Mouse (Mus musculus) kidney, adult 18-20 months (tissue): ENCODE measurements around the gene Rcc2.

Experiments used
- DNase-seq: peaks from one replicate; pipeline ENCODE4 v3.0.0; 2021

Rcc2 gene

DNA sequence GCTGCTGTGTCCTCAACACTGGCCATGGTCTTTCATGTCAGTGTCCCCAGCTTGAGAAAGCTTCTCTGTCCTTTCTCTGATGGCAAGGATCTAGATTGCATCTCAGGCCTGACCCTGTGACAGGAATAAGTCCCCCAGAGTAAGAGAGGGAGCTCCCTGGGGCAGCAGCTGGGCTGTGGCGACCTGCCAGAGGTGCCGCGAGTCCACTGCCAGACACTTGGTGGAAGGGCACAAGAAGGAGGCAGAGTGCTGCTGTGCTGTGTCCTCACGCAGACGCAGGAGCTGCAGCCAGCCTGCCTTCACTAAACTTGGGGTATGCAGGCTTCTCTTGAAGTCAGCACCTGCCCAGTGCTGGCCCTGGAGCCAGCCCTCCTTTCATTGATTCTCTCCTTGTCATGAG, 11.0 kb downstream of the Rcc2 start:
- DNase-seq: no peak

DNA sequence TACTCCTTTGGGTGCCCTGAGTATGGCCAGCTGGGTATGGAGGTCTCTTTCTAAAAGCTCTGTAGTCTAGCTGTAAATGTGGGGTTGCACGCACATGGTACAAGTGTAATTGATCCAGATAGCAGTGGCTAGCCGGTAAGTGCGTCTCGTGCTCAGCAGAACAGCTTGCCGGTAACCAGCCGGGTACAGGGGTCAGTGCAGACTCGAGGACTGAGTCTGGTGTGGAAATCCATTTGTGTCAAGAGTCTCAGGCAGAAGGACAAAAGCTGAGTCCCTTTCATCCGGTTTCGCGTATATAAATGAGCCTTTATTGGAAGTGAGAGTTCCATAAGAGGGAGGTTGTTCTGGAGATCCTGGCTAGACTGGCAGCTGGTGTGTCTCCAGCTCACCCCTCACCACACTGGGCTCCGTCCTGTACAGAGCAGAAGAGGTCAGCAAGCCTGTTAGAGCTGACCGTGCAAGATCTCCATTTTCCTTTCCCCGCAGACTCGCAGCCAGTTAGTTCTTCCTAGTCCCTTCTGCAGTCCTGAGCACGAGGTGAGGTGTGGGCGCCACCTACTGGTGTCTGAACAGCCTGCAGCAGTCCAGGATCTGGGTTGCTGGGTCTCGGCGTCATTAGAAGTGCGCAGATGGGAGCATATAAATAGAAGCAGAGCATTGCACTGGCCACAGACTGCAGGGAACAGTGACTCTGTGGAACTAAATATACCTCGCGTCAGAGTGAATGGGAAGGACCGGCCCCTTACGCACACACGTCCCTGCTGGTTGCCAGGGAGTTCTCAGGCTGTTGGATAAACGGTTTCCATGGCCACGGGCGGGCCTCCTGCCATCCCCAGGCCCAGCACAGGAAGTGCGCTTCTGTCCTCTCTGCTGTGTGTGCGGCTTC, 13.4 kb downstream of the Rcc2 start:
- peak; percentile 90 for DNase-seq

DNA sequence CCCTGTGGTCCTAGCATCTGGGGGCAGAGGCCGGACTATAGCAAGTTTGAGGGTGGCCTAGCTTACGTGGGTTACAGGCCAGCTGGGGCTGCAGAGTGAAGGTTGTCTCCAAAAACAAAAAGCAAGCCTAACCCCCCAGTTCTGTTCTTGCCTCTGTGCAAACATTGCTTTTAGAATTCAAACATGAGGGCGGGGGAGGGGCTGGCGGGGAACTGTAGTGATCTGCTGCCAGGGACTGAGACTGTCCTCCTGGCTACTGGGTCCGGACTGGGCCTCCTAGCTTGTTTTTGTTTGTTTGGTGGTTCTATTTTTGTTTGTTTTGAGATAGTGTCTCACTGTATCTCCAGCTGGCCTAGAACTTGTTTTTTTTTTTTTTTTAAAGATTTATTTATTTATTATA, 14.2 kb downstream of the Rcc2 start:
- no peak for DNase-seq

DNA sequence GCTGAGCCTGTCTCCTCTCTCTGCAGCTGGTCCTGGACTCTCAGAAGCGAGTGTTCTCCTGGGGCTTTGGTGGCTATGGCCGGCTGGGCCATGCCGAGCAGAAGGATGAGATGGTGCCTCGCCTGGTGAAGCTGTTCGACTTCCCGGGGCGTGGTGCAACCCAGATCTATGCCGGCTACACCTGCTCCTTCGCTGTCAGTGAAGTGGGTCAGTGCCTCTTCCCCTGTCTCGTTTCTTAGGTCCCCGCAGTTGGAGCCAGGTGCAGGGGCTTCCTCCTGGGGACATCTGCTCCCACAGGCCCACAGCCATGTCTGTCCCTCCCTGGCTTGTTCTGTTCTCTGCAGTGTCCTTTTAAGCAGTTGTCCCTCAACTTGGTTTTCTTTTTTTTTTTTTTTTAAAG, 16.7 kb downstream of the Rcc2 start:
- DNase-seq: no peak

DNA sequence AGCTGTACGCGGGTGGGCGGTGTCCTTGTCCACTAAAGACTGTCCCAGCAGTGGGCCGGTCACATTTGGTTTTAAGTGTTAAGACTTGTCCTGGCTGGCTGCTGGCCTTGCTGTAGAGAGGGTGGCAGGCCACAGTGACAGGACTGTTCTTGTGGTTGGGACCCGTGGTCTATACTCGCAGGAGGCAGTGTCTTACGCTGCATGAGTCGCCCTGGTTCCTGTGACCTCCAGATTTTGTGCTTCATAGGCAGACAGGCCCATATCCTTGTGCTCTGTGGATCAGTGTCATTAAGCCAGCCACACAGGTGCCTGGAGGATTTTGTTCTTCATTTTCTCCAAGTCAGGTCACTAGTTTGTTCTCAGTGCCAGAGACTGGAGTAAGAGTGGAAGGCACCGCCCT, 18.1 kb downstream of the Rcc2 start:
- no peak for DNase-seq

DNA sequence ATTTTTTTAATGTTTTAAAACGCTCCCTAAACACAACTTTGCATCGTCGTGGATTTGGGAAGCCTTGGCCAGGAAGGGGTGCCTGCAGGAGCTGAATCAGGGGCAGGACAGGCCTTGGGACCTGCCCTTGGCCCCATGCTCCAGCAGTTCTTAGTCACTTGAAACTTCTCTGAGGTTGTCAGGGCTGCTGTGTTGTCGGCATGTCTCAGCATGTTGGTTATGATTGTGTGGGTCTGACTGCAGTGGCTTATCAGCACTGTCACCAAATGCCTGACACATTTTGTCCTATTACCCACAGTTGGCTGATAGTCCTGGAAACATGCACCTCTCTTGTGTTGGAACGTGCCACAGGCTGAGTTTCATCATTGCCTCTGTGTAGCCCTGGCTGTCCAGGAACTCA, 19.8 kb downstream of the Rcc2 start:
- DNase-seq: no peak

DNA sequence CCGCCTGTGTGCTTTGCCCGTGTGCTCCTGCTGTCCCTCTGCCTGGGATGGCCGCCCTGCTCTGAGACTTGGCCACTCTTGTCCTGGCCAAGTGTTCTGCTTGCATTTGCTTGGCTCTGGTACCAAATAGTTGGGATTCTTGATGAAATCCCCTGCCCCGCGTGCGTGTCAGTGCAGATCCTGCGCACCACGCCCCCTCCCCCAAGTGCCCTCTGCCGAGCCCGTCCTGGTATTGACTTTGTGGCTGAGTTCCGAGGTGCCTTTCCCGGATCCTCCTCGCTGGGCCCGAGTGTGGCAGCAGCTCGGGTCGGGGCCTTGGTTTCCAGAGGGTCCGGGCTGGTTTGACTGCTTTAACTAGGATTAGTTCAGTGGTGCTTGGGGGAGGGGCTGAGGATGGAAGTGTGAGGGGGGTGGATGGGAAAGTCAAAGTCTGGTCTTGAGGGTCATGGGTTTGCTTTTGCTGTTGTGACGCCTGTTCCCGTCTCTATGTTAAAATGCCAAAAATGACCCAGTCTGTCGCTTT, 21.7 kb downstream of the Rcc2 start:
- DNase-seq: no peak

DNA sequence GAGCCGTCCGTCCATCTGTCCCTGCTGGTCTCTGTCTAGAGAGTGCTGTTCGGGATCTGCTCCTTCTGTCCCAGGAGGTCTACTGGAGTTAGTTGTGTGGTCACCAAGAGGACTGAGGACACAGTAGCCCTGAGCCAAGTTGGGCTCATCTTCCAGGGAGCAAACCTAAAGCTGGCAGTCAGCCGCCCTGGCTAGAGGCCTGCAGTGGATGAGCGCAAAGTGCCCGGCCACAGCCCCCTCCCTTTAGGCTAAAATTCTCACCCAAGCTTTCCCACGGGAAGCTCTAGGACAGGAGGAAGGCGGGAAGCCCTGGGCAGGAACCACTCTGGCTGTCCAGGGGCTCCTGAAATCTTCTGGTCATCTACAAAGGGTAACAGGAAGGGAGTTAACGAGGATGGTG, 22.4 kb downstream of the Rcc2 start:
- no peak for DNase-seq

DNA sequence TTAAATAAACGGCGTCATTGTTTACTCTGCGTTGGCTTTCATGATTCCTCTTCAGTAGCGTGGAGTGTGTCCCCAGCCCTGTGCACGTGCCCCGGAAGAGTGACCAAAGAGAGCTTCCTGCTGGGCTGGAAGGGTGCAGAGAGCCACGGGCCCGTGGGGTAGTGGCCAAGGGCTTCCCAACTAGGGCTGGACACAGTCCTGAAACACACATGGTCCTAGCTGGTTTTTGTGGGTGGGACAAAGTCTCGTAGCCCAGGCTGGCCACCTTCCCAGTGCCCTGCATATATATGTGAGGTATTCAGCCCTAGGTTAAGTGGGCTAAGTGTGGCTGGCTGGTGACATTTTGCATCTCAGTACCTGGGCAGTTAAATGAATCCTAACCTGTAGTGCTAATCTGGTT, 22.9 kb downstream of the Rcc2 start:
- DNase-seq: no peak

DNA sequence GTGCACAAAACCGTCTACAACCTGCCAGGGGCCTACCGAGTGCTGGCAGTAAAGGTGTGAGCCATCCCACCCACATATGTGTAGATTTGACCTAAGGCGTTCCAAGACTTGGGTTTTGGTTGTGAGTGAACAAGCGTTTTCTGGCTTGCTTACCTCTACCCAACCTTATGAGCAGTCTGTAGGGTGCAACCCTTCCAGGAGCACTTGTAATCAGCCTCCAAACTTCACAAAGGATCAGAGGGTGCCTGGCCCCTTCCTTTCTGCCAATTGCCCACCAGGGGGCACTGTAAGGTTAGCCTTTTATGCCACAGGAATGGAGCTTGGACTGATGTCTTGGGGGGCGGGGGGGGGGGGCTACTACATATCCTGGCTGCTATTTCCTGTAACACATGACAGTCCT, 23.5 kb downstream of the Rcc2 start:
- no peak for DNase-seq

DNA sequence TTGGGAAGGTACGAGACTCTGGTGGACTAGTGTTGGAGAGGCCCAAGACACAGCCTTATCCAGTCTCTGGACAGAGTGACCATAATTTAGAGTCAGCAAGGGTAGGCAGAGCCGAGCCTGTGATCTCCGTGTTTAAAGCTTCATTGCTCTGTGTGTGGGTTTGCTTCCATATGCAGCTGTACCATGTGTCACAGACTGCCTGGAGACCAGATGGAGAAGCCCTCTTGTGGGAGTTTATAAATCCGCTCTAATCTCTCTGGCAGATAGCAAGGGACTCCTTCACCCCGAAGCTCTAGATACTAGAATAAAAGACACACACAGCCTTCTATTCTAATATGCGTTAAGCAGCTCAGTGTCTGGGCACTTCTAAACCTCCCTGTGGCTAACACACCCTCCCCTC, 24.4 kb downstream of the Rcc2 start:
- no peak for DNase-seq

DNA sequence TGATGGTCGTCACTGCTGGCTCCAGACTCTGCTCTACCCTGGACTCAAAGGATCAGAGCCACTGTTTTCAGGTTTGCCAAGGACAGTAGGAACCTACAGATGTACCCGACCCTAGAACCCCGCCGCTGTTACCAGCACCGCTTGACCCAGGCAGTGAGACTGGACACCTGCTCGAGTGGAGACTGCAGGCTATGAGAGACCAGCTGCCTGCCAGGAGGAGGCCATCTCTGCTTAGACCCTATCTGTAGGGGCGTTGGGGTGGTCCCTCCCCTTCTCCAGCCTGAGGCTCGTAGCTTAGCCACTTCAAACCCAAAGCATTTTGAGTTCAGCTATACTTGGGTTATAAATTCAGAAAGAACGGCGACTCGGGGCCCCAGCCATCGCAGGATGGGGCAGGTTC, 26.6 kb downstream of the Rcc2 start:
- DNase-seq: no peak

DNA sequence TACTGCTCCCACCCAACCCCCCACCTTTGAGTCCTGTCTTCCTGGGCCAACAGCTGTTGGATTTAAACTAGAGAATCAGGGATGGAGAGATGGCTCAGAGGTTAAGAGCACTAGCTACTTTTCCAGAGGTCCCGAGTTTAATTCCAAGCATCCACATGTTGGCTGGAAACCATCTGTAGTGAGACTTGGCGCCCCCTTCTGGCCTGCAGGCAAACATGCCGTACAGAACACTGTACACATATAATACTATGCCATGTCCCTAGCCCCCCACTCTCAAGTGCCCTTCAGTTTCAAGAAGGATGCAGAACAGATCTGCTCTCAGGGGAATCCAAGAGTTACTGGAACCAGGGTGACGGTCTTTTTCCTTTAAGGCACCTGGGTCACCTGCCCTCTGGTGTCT, 31.3 kb downstream of the Rcc2 start:
- DNase-seq: no peak

DNA sequence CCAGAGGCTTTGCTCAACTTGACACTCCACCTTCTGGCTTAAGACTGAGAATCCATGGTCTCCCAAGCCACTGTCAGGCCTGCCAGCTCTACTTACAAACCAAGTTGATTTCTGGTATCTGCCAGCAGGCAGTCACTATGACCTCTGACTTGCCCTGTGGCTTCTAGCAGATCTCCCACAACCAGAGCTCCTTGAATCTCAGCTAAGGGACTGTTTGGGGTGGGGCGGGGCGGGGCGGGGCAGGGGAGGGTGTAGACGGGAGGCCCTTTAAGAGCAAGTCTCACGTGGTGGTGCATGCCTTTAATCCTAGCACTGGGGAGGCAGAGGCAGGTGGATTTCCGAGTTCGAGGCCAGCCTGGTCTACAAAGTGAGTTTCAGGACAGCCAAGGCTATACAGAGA, 32.5 kb downstream of the Rcc2 start:
- DNase-seq: no peak

DNA sequence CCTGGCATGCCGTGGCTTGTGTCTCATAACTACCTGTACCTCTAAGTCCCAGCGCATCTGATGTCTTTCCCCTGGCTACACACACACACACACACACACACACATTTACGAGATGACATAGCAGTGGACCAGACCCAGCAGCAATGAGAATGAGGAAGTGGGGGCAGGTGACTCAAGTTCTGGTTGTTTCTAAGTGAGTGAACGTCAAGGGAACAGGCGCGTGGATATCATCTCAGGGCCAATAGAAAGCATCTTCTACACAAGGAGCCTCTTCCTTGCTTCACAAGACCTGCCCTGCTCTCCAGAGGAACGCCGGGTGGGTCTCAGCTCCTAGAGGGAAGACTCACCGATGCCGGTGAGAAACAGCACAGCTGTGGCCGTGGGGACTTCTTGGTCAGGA, 40.3 kb downstream of the Rcc2 start:
- no peak for DNase-seq

DNA sequence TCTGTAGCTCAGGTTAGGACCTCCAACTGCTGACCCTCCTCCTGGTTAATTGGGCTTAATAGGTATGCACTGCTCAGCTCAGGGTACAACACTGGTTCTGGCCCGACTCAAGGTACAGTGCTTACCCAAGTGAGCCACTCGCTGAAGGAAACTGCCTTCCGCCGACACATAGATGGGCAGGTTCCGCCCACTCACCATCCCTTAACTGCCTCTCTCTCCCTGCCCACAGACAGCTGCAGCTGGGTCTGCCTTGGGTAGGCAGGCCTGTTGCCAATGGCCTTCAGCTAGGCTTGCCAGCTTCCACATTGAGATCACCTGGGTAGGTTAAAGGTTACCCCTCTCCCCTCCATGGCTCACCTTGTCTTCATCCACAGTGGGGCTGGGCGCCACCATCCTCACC, 41.1 kb downstream of the Rcc2 start:
- no peak for DNase-seq

DNA sequence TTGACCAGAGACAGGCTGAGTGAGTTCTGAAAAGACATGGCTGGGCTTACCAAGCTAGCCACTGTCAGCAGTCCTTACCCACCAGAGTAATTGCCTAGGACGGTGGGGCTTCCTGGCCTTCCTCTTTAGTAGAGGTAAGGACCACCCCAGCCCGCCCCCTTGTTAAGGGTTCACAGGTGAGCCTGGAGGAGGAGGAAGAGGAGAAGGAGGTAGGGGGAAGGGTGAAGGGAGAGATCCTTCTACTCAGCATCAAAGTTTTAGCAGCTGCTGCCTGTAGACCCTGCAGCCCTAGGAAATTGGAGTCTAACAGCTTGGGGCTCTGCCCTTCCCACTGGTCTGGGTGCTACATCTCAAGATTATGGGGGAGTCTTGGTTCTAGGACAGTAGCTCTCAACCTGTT, 42.2 kb downstream of the Rcc2 start, which contains the start of gene Padi6:
TSS of gene Padi6 (minus strand) at position 101 of the 400 bp plus-strand sequence.
- DNase-seq: no peak

DNA sequence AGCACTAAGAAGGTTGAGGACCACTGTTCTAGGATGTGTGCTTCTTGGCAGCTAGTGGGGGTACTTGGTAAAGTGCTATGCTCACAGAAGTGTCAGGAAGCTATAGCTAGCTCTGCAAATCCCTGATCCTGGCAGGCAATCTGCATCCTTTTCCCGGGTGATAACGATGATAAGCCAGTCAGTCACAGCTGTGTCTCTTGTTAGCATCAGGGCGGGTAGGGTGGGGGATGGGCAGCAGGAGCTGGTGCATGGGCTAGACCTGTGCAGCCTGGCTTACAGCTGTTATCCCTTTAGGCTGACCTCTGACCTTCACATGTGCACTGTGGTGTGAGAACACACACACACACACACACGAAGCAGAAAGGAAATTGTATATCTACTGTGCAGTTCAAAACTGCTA, 42.7 kb downstream of the Rcc2 start:
- DNase-seq: no peak

DNA sequence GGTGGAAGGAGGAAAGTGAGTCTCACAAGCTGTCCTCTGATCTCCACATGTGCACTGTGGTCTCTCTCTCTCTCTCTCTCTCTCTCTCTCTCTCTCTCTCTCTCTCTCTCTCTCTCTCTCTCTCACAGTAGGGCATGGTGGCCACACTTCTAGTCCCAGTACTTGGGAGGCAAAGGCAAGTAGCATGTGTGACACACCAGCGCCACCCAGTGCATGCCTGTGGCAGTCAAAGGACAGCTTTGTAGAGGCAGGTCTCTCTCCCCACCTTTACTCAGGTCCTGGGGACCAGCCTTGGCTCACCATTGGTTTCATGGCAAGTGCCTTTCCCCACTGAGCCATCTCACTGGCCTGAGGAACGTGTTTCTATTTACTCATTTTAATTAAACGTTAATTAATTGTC, 44.3 kb downstream of the Rcc2 start:
- DNase-seq: peak; percentile 26

DNA sequence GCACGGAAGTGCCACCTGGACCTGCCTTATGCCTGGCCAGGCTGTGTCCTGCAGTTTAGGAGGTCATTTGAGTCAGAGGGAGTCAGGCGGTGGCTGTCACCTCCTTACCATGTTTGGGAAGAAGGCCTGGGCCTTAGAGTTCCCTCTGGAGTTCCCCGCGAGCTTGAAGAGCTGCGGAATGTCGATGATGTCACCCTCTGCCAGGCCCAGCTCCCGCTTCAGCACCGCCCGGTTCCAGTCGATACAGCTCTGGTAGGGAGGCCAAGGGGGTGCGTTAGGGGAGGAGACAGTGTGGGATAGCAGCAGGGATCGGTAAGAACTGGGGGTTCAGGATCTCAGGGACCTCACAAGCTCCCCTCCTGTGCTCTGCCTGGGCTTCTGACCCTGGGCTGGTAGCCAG, 47.6 kb downstream of the Rcc2 start:
- no peak for DNase-seq

DNA sequence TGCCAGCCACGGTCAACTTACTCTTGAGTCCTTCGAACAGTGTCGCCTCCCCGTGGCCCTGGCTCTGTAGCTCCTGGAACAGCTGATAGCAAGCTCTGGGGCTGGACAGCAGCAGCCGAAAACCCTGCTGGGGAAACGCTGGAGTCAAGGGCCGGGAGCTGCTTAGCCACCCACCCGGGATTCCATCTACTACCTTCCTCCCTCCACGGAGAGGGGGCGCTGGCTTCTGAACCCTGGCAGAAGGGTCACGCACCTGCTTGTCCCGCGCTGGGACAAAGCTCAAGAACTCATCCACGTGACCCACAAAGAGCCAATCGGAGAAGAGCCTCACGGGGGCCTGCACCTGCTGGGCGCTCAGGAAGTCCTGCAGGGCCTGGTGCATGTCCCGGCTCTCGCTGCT, 50.0 kb downstream of the Rcc2 start:
- peak; percentile 50 for DNase-seq

DNA sequence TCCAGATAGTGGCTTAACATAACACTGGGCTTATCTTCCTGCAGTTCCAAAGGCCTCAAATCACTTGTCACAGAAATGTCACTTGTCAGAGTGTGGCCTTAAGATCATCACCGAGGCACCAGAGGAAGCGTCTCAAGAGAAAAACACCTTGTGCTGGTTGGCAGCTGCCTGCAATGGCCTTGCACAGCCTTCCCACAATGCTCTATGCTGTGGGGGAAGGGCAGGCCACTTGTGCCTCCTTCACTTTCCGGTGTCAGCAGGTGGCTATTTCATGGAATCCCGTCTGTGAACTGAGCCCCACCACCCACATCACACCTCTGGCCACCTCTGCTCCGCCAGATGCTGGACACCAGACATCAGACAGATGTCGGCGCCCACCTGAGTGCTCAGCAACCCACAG, 53.0 kb downstream of the Rcc2 start:
- DNase-seq: no peak

DNA sequence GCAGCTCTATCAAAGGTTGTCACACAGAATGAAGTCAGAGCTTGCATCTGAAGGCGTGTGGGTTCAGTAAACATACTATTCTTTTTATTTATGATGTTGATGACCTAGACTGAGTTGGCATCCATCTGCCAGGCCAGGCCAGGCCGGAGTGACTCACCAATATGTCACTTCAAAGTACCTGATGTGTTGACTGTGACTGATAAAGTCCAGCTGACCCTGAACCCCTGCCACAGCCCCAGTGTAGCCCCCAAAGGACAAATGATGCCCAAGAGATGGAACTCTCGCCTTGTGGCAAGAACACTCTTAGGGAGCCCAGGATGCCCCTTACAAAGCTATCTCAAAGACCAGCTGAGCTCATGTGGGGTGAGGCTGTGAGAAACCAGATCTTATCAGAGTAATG, 55.5 kb downstream of the Rcc2 start:
- DNase-seq: no peak

DNA sequence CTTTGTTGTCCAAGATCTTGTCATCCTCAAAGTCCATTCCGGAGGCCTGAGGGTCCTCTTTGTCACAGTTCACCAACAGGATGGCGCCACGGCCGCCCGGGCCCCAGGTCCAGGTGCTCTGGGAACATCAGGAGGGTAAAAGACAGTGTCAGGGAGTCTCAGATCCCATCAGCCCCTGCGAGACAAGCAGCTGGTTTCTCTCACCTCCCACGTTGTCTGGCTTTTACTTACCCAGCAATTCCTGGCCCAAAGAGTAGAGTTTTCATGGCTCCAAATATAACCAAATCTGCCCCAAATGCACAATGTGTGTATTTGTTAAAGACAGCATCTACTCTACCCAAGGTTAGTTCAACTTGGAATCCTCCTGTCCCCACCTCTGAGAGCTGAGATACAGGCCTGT, 61.3 kb downstream of the Rcc2 start:
- DNase-seq: no peak

DNA sequence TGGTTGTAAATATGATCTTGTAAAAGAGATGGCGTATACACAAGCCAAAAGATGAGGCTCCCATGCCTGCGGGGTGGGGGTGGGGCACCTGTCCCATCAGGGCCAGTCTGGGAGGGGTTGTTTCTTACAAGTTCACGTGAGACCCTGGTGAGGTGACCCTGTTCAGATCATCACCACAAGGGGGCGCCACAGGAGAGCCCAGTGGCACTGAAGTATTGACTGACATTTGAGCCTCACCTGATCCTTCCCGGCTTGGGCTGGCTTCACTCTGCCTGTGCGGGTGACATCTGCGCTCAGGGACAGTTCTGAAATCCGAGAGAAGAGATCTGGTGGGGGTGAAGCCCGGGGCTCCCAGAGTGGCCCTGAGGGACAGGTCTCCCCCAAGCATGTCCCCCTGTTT, 62.8 kb downstream of the Rcc2 start:
- DNase-seq: peak; percentile 54
